Mouse (Mus musculus) layer of hippocampus, adult 18-20 months (tissue): ENCODE data around the gene Cox16. TPM values are rescaled to one million over a fixed set of nuclear protein-coding genes. Genes with fewer than 3 reads are reported as not detected.
"Not testable (repeated sequence)": the region's sequence is repeated elsewhere in the genome, so short reads cannot be mapped to it uniquely, and the experiment has no call there.

Experiments
- DNase-seq, 2 experiments: peaks; one replicate each; pipeline ENCODE4 v3.0.0; 2022; ENCODE audit warnings: low spot score in 2 of 2
- long read RNA-seq: library from polyadenylated mRNA; stranded (forward); transcript quantifications from one replicate; pipeline ENCODE4 v2.0.0, GENCODE M21; 2021
- total RNA-seq, 2 experiments: library from RNA; stranded (reverse); gene quantifications; 2 replicates each; pipeline ENCODE4 v1.2.3; 2021

The Cox16 gene
- 10 to 100 TPM; 39.7 to 40.3 TPM for total RNA-seq
- long read RNA-seq, transcript Cox16-201 (4 exons, 2,007 nt) = major isoform, 8 of 23 reads
- long read RNA-seq, transcript Cox16-202 (4 exons, 668 nt) = major isoform, 8 of 23 reads
- long read RNA-seq, partial matches to known transcripts = 0 of 23 reads
- long read RNA-seq, other reads (novel, unspliced or antisense) = 5 of 23 reads

DNA sequence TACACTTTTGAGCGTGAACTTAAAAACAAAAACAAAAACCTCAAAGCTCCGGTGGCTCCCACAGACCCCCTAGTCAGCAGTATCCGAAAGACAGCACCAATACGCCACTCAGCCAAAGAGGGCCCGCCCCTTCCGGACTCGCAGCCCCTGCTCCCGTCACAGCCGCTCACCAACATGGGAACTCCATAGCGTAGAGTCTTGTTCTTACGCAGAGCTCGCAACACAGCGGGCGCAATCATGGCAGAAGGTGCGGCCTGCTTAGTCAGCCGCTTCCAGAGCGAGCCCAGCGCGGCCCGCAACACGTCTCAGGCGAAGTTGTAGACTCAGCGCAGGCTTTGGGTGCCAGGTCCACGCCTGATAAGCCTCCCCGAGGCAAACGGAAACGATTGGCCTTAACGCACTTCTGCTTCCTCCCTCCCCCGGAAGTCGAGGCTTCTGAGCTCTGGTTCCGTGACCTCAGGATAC lies at the start of gene Cox16:
Cox16 (minus strand) TSS at position 401 of the 465 bp plus-strand sequence.
- peak; percentile 87 to 93 for DNase-seq

DNA sequence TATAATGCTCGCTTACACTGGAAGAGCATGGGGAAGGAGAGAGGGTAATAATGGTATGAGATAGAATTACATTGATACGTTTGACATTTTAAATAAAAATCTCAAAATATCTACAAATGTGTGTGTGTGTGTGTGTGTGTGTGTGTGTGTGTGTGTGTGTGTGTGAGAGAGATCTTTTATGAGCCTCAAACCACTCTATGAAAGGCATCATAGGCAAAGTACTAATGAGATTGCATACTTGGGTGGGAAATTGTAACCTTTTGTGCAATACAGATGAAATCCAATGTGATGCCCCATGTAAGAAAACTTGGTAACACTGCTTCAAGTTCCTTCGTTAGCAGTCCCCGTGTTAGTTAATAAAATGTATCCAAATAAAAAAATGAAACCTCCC lies 48.1 kb upstream of the Cox16 start:
- DNase-seq = no peak

DNA sequence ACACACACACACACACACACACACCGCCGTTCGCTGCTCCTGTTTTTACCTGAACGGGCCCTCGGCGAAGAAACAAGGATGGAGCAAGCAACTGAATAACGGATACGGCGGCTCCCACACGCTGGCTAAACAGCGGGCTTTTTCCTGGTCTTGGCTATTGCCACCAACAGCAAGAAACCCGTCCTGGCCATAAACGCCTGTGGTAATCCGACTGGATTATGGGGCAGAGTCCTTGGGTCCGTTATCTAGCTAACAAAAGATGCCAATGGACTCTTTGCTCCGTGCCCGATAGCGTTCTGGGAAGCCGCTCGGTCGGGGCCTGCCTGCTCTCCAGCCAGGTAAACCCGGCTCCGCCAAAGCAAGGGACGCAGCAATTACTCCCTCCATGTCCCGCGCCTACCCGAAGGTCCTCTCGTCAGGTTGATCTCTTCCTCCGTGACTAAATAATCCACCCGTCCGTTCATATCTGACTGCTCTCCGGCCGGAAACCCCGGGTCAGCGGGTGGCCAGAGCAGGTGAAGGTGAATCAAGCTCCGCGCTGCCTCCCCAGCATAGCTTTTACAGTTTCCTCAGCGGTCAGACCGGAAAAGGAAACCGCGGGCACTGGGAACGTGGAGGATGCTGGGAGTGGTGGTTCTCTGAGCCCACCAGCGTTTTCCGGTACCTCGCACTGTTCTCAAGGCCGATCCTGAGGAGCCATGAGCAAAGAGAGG lies 47.5 kb upstream of the Cox16 start, which contains the start of the genes Gm20498 and Synj2bp:
Gm20498 (minus strand) TSS at position 590 of the 713 bp plus-strand sequence.
Synj2bp (minus strand) TSS at position 596 of the 713 bp plus-strand sequence.
- DNase-seq = peak; percentile 81 to 89

- not testable (repeated sequence) for DNase-seq
Measured at GRCm38 (mm10) chr12:81530587-81530986, 45.7 kb upstream of the Cox16 start.

DNA sequence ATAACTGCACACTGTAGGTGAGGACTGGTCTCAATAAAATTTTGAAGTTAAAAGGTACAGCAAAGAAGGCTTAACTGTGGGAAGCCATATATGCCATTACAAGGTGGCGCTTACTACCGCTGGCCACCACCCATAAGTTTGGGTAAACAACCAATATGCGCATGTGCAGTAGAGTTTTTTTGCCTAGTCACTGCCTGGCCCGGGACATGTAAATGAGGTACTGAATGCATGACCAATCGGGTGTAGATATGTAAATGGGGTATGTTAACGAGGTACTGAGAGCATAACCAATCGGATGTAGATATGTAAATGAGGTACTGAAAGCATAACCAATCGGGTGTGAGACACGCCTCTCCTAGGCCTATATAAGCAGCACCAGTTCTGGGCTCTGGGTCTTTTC lies 12.0 kb upstream of the Cox16 start:
- DNase-seq = not testable (repeated sequence)

DNA sequence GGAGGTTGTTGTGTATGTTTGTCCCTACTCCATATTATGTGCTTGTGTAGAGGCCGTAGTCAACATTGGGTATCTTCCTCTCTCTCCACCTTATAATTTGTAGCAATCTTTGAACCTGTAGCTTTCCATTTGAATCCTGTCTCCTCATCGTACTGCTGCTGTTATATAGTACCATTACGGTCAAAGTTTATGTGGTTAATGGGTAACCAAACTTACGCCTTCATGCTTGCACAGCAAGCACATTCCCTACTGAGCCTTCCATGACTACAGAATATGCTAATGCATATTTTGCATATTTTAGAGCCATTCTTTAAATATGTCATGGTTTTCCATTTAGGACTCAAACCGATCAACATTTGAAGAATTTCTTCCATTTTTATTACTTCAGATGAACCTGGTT lies 5.6 kb upstream of the Cox16 start:
- no peak for DNase-seq

- no peak for DNase-seq
Measured at GRCm38 (mm10) chr12:81485311-81485710, 384 bp upstream of the Cox16 start.

- DNase-seq = no peak
Measured at GRCm38 (mm10) chr12:81484212-81484611, 715 bp downstream of the Cox16 start.

DNA sequence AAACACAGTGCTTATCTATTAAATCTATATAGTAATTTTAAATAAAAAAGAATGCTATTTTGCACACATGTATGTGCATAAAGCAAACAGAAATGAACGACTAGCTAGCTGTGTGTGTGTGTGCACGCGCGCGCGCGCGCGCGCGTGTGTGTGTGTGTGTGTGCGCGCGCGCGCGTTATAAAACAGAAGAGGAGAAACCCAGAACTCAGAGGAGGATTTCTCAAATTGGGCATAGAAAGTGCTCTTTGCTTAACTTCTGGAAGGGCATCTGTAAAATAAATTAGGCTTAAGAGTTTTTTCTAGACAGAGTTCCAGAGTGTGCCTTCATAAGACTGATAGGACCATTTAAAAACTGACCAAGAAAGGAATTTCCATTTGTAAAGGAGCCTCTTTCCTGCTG lies 1.3 kb downstream of the Cox16 start:
- no peak for DNase-seq

DNA sequence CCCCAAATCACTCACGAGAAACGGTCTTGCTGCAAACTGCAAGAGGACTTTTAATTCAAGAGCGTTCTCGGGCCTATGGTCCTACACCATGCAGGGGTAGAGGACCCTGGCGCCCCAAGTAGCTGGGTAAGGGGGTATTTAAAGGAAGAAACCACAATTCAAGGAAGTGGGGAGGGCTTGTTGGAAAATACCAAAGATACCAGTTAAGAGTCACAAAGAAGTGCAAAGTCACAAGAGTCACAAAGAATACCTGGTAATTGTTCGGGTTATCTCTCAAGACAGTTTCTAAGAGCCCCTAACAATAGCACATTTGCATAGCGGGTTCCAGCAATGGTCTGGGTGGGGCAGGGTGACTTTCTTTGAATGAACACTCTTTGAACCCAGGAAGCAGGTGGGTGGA lies 25.9 kb downstream of the Cox16 start:
- not testable (repeated sequence) for DNase-seq

GRCm38 (mm10) chr12:81438985-81439384 lies 45.9 kb downstream of the Cox16 start:
- not testable (repeated sequence) for DNase-seq

GRCm38 (mm10) chr12:81434778-81435177 lies 50.1 kb downstream of the Cox16 start:
- not testable (repeated sequence) for DNase-seq

GRCm38 (mm10) chr12:81421846-81422245 lies 63.1 kb downstream of the Cox16 start, which contains the start of gene Adam4:
TSS of gene Adam4 (minus strand) at chr12:81421946.
- DNase-seq = no peak

GRCm38 (mm10) chr12:81413211-81413610 lies 71.7 kb downstream of the Cox16 start:
- DNase-seq = no peak

DNA sequence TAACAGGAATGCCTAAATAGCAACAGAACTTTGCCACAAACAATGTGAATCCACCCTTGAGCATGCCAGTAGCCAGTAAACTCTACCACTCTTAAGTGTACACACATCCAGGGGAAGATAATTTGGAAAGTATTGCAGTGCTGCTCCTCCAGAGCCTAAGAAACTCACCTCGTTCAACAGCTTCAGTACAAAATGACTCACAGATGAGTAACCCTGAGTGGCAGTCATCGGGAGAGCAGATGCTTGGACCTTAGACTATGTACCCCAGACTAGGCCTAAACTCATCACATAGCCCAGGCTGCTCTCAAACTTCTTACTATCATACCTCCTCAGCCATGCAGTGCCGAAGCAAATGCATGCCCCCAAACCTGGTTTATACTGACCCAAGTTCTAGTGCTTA lies 76.0 kb downstream of the Cox16 start:
- DNase-seq = no peak

DNA sequence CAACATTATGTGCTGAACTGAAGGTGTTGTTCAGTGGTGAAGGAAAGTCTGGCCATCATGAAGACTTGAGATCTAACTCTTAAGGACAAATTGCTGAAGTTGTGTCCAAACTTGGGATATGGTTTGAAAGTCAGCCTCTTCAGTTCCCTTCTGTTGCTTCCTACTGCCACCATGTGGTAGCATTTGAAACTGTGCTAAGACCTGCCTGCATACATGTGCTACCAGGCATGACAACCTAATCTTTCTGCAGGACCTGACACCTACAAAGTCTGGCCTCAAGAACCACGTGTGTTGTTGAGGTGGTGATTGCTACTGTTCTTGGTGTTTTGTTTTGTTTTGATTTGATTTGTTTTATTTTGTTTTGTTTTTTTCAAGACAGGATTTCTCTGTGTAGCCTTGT lies 82.7 kb downstream of the Cox16 start:
- DNase-seq = peak; percentile 42 to 85

DNA sequence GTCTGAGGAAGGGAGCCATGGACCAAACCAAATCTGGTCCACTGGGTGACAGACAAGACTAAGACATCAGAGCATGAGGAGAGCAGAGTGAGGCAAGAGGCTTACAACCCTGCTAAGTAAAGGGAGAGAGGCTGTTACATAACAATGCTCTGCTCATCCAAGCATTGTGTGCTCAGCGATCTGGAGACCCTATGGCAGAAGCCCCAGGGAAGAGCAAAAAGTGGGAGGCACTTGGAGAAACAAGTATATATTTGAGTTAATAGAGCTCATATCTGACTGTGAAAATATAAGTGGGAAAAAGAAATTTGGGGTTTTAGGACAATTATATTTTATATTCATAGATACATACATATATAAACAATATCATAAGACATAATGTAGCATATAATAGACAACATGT lies 105.6 kb downstream of the Cox16 start, which contains the start of gene Gm4787:
Gm4787 (minus strand) TSS at position 101 of the 400 bp plus-strand sequence.
- DNase-seq = not testable (repeated sequence)

DNA sequence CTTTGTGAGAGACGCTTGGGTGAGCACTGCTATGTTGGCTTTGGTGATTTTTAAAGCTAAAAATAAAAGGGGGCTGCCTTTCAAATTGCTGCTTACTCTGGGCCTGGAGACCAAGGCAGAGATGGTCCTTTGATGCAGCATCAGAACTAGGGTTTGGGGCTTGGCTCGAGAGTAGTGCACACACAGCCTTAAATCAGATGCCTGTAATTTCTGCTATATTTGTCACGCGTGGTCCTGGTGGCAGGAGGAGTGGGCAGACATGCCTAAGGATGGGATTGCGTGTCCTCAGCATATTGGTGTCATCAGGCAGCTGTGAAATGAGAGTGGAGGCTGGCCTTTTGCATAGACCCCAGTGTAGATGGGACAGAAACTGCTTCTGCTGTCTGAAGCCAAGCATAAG lies 151.1 kb downstream of the Cox16 start:
- no peak for DNase-seq

DNA sequence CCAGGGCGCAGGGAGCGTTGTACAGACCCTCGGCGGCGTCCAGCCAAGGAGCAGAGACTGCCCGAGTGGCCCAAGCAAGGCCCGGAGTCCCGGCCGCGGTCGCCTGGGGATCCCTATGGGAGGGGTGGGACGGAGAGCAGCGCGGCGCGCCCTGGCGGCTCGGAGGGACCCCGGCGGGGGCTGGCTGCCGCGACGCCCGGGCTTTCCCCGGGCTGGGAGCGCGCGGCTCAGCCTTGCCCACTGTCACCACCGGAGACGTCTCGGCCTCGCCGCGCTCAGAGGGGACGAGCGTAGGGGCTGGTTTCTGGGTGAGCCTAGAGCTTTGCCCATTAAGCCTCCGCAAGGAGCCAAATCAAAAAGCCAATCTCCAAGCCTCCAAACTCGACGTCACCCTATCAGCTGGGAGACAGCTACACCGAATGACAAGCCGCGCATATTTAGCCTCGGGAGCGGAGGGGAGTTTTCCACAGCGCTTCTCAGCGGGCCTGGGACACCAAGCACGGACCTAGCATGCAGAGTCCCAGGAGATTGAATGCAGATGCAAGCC lies 152.0 kb downstream of the Cox16 start, which contains the start of gene Slc8a3:
Slc8a3 (minus strand) TSS at position 306 of the 547 bp plus-strand sequence.
- peak; percentile 11 to 61 for DNase-seq

- peak; percentile 22 to 65 for DNase-seq
Measured at GRCm38 (mm10) chr12:81331937-81332874, 152.7 kb downstream of the Cox16 start.
